Mouse (Mus musculus): ENCODE results near the gene Tbc1d14.

- TF ChIP-seq POLR2A (IDR thresholded peaks at IDR 0.05; ENCODE audit: extremely low read depth, insufficient read depth, low read length) (no peak), CTCF (IDR thresholded peaks at IDR 0.05; ENCODE audit: low read depth, low read length) (no peak)
These were observed 22.4 kb downstream of the Tbc1d14 start for GRCm38 (mm10) chr5:36570546-36571245.
